Mouse (Mus musculus) G1E-ER4 (cell line): ENCODE measurements around the gene Apba2. TPM values are rescaled to one million over a fixed set of nuclear protein-coding genes. Genes with fewer than 3 reads are reported as not detected.

Experiments used
- GATA1 ChIP-seq: IDR thresholded peaks from one replicate; pipeline ENCODE4 v1.8.0; 2012; ENCODE audit warnings: low read length, inconsistent platforms
- polyA plus RNA-seq: library from polyadenylated mRNA; stranded (reverse); fragments of >175 nt; gene quantifications from 2 replicates; pipeline ENCODE4 v1.2.3, GENCODE M21; 2012

Gene Apba2
- polyA plus RNA-seq, 1 experiment, result not detected

DNA sequence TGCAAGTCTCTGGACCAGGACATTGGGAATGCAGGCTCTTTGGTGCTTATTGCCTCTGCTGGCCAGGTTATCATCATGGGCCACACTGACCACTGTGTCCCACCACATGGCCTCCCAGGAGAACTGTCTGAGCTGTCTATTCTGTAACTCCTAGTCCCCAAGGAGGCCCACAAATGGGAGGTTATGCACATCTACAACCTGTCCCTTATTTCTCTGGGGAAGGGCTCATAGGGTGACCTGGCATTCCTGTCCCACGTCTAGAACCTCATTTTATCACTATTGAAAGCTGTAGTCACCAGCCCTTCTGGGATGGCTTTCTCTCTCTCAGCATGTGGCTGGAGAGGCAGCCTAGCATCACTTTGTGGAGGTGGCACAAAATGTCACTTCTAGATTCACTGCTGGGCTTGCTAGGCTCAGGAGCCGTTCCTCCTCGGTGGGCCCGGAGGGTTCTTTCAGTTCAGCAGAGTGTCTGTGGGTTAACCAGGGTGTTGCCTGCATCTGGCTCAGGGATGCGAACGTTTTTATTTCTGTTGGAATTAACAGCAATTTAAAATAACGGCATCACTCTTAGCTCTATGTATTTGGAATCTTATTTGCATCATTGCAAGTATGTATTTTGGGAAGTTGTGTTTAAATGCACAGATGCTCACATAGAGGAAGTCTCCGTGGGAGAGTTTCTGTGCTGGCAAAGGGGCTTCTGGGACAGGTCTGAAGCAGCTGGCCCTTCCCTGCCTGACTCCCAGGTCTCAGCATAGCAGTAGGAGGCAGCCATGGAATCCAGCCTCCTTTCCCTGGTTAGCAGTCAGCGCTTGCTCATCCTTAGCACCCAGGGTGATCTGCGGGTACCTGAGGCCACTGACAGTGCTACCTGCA, 65.1 kb downstream of the Apba2 start:
- TF ChIP-seq GATA1, result no peak

DNA sequence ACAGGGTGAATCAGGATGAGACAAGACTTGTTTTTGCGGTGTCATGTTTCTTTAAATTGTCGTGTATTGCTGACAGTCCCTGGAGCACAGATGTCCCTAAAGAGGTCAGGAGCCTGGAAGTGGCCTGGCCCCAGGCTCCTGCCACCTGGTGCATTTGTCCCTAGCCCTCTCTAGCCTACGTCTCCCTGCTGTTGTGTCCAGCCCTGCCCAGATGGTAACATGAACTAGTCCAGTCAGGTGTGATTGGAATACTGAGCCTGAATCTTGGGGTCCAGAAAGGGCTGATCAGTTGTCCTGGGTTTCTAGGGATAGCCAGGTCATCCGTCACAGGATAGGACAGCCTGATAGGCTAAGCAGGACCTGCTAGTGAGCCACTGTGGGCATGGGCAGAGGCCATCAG, 67.2 kb downstream of the Apba2 start:
- TF ChIP-seq GATA1, result no peak

DNA sequence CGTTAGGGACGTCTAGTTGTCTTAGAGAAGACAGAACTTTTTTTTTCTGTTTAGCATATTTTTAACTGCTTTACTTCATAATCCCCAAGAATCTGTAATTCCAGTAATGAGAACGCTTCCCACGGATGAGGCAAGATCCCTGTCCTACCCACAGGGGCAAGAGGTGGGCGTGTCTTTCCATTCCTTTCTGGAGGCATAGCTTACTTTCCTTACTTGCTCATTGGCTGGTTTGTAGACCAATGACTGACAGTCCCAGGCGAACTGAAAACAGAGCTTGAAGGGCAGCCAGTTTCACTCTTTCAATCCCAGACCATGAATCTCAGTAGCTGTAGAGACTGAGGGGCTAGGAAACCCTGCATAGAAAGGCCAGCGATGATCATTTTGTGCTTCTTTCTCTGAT, 68.2 kb downstream of the Apba2 start:
- no peak for TF ChIP-seq GATA1

DNA sequence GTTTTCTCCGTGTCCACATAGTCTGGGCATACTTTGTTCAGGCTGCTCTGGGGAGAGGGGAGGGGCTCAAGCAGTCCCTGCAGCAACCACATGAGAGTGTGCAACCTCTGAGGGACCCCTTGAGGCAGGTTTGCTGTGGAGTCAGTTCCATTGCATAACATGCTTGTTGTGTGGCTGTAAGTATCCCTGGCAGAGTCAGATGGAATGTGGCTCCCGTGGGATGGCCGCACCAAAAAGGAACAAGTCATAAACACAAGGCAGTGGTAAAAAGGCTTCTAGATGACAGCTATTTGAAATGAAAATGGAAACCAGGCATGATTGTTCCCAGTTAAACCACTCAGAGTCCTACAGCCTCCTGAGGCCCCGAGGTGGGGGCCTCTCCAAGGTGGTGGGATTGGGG, 69.4 kb downstream of the Apba2 start:
- no peak for TF ChIP-seq GATA1

DNA sequence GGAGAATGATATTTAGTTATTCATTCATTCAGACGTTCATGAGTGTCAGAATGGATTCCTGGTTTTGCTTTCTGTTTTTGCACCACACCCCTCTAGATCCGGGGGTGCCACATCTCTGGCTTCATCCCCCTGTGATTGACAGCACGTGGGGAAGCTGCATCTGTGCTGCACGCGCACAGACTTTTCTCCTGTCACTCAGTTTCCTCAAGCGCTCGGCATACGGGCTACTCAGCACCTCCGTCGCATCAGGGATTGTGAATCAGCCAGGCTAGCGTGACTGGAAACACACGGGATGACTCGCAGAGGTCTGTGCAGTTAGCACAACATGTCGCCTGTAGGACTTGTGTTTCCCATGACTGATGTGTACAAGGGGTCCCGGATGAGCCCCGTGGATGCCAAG, 72.6 kb downstream of the Apba2 start:
- TF ChIP-seq GATA1, result no peak

DNA sequence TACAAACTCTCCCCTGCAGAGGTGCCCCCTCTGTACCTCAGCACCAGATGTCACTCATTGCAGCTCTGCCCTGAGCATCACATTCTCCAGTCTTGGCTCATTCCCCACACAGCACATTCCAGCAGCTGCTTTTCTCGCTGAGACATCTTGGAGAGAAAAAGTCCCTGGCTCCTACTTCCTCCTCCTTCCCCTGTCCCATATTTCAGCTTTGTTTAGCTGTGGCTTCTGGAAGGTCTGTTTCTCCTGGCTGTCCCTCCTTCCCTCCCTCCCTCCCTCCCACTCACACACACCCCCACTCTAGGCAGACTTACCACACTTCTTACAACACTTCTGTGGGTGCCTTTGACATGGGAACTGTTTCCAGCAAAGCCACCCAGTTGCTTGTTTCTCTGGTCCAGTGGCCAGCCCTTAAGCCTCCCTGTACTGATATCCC, 75.0 kb downstream of the Apba2 start:
- TF ChIP-seq GATA1, result no peak

DNA sequence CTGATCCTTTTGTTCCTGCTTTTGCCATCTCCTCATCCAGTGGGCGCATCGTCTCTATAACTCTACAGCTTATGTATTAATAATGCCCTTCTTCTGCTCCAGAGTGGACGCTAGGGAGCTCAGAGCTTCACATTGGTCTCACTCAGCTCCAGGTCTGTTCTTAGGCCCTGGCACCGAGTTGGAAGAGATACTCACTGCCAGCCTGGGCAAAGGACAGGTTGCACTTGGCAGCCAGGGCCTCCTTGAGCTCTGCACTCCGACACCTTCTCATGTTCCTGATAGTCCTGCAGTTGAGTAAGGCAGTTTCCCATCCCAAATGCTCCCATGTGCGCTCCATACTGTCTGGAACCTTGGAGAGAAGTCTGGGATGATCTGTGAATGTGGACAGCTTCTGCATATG, 76.7 kb downstream of the Apba2 start:
- TF ChIP-seq GATA1, result no peak

DNA sequence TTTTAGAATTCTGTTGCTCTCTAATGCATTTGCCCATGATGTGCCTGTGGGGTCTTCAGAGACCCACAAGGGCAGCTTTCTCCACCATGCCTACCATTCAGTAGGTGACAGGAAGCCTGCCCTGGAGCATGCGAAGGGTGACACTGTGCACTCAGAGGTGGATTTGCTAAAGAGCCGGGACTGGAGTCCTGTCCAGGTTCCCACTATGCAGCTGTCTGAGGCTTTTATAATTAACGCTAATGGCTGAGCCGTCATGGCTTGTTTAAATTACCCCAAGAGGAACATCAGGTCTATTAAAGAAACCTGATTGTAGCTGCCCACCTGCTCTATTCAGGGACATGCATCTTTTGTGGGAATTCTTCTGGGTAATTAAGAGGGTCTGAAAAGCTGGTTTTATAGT, 78.4 kb downstream of the Apba2 start:
- TF ChIP-seq GATA1, result no peak

DNA sequence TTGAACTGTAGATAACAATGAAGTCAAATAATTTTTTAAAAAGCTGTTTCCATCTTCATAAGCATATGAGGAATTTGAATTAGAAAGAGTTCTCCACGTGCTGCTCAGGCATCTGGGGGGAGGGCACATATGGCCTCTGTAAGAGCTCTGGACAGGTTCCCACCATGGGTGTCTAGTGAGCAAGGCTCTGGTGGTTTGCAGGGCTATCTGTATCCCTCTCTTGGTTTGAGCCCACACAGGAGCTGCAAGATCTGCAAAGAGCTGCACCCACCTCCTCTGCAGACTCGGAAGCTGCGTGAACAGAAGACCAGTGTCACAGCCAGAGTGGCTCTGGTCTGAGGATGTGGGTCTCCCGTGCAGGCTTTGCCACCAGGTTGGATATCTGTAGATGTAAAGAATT, 78.8 kb downstream of the Apba2 start:
- TF ChIP-seq GATA1, result no peak

DNA sequence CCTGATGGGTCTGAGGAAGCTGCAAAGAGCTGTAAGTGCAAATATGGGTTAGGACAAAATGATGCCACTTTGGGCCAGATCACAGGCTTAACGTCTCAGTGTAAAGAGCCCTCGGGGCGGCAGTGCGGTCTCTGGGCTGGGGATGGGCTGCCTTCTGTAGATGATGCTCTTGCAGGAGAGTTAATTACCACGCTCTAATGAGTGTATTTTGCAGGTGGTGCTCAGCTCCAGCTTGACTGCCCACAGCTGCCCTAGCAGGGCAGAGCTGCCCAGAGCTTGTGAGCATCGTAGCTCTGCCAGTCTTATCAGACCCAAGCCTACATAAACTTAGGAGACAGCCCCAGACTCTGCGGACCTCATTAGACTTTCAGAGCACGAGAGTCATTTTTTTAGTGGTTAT, 80.9 kb downstream of the Apba2 start:
- no peak for TF ChIP-seq GATA1

DNA sequence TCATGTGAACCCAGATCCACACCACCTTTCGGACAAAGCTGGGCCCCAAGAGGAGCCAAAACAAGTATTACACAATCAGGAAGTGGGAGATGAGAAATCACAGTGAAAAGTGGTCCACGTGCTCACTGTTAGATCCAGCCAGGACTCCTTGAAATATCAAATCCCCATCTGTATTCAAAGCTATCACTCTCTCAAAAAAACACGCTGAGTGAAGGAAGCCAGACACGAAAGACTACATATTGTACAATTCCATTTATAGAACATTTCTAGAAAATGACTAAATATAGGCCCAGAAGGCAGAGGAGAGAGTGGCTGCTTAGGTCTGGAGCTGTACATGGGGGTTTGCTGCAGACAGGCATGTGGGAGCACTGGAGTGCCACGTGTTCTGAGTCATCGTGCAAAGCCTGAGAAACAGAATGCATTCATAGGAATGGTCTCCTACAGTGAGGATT, 82.2 kb downstream of the Apba2 start:
- TF ChIP-seq GATA1, result no peak

DNA sequence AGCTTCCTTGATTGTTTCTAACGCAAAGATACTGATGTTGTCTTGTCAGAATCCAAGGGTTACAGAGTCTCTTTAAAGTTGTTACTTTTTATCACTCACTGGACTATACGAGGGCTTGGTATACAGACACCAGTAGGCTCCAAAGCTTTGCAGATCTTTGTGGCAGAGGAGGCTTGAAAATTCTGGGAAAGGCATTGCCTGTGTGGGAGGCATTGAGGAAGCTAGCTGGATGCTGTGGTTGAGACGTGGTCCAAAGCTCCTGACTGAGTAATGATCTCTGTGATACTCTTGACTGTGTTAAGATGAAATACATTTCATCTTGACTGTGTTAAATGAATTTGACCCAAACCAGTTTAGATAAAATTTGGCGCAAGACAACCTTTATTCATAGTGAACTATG, 84.6 kb downstream of the Apba2 start:
- TF ChIP-seq GATA1, result no peak

DNA sequence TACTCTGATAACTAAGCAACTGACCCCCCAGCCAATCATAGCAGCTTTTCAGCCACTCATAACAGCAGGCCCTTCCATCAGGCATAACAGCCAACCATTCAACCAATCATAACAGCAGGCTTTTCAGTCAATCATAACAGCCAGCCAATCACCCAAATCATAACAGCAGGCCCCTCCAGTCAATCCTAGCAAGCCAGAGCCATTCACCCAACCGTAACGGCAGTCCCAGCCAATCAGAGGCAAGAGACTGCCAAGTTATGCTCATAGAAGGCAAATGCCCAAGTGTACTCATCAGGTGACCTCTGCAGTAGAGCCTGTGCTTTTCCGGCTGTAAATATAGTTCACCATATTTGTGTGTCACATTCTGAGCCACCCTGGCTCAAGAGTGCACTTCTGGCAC, 85.1 kb downstream of the Apba2 start:
- TF ChIP-seq GATA1, result no peak

DNA sequence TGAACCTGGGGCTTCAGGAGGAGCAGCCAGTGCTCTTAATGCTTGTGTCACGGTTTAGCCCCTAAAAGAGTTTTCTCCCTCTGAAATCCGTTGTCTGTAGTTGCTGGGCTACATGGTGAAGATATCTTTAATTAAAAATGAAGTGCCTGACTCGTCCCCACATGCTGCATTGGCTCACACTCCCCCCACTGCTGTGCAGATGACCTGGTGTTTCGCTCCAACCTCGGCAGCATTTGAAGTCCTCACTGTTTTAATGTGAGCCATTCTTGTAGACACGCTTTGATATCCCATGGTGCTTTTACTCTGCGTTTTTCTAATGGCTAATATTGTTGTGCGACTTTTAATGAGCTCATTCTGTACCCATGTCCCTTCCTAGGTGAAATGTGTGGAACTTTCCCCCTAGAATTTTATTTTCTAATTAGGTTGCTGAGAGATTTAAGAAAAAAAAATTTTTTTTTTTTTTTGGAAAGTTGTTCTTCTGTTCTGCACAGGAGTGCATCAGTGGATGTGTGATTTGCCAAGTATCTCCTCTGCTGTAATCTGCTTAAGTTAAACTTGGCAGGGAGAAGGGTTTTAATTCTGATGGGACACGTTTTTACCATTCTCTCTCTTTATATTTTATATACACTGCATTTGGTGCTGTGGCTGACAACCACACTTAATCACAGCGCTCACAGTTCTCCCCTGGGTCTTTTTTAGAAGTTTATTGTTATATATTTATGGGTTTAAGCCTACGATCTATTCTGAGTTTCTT, 87.3 kb downstream of the Apba2 start:
- TF ChIP-seq GATA1, result no peak

DNA sequence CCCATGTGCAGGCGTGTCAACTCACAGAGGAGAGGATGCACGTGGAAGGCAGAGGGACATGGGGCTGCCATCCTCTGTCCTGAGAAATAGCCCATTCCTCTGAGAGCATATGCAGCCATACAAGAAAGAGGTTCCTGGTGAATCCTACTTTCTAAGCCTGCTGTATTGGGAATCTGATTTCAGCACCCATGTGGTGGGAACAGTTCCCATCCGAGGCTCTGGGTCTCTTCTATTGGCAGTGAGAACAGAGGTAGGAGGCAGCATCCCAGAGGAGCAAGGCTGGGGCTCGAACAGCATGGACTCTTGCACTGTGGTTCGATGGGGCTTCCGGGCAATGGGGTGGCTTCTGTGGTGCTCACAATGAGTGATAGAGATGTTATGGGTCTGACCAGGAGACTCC, 93.8 kb downstream of the Apba2 start:
- no peak for TF ChIP-seq GATA1

DNA sequence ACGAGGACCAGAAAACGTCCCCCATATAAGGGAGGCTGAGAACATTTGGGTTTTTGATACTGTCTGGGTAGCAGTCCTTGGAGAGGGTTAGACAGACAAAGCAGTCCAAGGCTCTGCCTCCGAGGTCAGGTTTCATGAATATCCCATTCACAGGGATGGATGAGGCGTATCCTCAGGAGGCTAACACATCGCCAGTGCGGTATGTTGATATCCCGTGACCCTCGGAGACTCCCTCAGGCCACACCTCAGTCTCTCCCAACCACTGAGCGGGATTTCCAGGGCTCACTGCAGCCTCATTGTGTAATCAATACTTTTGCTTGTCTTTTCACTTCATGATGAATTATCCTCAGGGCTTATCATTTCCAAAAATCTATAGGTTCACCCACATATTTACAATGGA, 95.1 kb downstream of the Apba2 start:
- TF ChIP-seq GATA1, result no peak

DNA sequence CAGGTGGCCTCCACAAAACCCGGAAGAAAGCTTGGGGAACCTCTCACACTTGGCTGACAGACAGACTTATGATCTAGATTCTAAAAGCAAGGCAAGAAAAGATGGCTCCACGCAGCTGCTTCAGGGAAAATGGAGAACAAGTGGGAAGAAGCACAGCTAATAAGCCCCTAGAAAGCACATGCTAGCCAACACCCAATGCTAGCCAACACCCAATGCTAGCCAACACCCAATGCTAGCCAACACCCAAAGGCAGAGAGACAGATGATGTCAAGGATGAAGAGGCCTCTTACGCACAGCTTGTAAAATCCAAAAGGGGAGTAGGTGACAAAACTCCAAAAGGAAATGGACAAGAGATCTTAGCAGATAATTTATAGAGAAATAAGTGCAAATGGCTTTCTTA, 108.4 kb downstream of the Apba2 start:
- no peak for TF ChIP-seq GATA1

DNA sequence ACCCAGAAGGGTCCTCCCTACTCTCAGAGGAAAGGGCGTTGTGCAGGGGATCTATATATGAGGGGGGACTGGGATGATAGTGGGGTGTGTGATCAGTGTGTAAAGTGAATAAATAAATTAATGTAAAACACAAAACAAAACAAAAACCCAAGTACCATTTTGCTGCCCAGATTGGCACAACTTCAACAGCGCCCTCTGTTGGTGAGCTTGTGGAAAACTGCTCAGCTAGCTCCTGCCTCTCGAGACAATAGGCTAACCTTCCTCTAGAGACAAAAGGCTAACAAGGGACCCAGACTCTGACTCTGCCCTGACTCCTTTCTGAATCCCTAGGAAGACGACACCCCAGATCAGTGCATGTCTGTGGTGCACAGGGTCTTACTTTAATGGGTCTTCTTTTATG, 109.4 kb downstream of the Apba2 start:
- TF ChIP-seq GATA1, result no peak
